Mouse (Mus musculus): Measurements from ENCODE around the gene Map3k15. TPM values are rescaled to one million over a fixed set of nuclear protein-coding genes. Genes with fewer than 3 reads are reported as not detected.
A peak's percentile ranks its signal among the peaks of the same experiment; 100 is the strongest.

Gene Map3k15
- total RNA-seq, 2 experiments from 2014 or later: 1.8 TPM

DNA sequence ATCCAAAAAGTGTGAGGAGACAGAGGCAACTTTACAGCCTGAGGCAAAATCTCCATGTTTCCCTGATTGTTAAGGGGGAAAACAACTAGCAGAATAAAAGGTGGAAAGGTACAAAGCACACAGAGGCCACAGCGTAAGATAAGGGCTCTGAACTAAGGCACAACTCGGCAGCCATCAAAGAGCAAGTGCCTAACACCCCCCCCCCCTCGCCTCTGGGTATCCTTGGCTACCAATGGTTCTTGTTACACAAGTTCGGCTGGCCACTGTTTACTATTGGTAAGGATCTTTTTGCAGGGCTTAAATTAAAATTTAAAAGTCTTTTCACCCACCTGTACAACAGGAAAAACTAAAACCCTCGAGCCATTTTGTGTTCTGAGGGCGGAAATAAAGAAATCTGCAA is 147.5 kb downstream of the Map3k15 start:
- no peak for DNase-seq

GRCm38 (mm10) chrX:160136153-160136552 is 147.9 kb downstream of the Map3k15 start:
- DNase-seq: no peak

DNA sequence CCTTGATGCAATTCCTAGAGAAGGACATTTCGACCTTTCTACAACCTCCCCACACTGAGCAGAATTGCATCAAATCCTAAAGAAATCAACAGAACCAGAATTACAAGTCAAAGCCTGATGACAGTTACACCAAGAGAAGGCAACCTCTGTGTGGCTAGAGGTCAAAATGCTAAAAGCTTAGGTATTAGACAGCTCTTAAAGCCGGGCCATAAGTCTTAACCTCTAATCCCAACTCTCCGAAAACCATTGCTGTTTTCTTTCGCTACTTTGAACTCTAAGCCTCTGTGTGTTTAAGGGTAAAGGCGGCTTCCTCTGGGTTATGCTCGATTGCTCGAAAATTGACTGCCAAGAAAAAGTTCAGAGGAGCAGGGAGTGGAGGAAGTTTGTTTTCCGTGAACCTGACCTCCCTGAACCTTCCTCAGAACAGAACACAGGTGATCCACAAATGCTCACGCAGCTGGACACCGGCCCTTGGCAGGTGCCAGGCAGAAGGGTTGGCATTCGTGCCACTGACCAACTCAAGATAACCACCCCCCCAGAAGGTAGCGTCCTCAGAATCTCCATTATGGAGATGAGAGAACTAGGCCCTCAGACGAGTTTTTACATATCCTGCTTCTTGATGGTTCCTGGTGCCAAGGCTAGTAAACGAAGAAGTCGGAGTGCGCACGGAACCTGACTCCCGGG is 149.1 kb downstream of the Map3k15 start:
- peak in 1 of 2 experiments; percentile 5 for DNase-seq

- peak; percentile 79 to 84 for DNase-seq
Measured at GRCm38 (mm10) chrX:160137861-160138717, 149.9 kb downstream of the Map3k15 start, which contains the start of gene Pdha1. TSS of gene Pdha1 (minus strand) at chrX:160138413.

DNA sequence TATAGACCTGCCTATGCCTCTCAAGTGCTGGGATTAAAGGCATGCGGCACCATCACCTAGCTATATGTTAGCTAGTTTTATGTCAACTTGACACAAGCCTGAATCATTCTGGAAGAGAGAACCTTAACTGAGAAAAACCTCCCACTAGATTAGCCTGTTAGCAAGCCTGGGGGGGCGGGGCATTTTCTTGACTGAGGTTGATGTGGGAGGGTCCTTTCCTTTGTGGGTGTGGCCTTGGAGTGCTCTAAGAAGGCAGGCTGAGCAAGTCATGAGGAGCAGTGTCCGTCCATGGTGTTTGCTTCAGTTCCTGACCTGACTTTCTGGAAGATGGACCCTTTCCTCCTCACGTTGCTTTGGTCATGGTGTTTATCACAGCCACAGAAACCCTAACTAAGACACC is 158.6 kb downstream of the Map3k15 start:
- no peak for DNase-seq

- no peak for DNase-seq
Measured at GRCm38 (mm10) chrX:160147406-160147805, 159.2 kb downstream of the Map3k15 start.

DNA sequence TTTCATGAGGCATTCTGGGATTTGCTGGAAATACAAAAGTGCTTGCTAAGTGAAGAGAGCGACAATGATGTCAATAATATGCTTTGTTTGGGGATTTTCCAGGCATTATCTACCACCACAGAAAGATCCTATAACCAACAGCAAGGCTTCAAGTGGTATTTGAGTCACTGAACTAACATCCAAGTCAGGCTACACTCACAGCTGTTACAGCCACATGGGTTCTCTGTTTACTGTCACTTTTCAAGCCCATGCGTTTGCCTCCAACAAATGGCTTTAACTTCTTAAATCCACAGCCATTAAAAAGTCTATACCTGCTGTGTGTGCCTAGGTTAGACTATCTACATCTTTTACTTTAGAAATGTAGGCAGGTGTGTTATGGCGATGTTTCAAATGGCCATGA is 160.6 kb downstream of the Map3k15 start:
- no peak for DNase-seq

DNA sequence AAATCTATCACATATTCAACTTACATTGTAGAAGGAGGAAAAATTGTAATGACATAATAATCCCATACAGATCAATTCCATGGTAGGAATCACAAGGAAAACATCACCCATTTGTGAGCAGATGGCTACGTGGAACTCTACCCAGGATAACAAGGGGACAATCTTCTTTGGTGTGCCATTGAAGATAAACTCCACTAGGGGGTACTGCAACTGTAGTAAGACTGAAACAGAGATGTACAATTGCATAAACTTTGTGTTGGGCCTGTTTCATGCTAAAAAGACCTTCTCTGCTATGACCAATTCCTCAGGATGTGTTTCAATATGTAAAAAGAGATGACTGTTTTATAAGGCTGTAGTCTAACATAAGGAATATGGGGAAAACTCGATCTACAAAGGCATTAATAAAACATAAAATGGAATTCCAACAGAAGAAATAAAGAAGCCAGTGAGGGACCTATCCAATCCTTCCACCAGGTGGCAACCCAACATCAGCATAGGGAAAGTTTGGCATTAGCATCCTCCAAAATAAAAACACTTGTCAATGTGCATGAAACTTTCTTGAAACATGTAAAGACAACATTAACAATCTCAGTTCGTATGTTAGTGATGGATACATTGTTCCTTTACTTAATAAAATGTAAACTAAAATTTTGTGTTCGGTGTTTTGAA is 165.0 kb downstream of the Map3k15 start:
- DNase-seq: no peak

DNA sequence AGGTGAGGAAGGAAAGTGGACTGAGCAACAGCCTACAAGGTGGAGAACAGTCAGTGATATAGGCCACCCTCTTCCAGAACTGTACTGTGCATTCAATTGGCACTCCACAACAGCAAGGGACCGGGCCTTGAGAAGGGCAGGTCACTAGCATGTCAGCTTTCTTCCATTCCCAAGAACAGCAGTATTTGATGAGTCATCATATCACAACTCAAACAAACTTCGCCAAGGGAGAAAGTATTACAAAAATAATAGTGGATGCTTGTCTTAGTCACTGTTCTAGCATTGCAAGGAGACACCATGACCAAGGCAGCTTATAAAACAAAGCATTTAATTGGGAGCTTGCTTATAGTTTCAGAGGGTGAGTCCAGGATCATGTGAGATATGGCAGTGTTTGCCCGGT is 176.0 kb downstream of the Map3k15 start:
- DNase-seq: no peak

DNA sequence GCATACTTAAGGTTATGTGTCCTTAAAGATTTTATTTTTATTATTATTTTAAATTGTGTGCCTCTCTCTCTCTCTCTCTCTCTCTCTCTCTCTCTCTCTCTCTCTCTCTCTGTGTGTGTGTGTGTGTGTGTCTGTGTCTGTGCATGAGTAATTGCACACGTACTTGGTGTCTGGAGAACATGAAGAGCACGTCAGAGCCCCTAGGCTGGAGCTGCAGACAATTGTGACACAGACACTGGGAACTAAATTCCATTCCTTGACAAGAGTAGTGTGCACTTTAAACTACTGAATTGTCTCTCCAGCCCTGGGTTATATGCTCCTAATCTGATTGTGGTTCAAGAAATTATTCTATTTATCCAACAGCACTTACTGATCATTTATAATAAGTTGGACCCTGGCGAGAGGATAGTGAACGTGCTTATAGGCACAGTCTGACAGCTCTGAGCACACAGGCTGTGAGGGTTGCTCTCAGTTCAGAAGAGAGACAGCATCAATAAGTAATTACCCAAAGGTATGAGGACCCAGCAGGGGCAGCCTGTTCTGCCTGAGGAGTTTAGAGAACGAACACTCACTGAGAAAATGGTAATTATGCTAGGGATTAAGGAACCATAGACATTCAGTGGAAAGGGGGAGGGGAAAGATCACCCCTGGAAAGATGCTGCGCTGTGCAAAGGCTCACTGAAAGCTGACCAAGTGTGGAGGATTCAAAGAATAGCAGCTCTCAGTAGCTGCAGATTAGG is 178.2 kb downstream of the Map3k15 start:
- DNase-seq: no peak

GRCm38 (mm10) chrX:160170150-160170549 is 181.9 kb downstream of the Map3k15 start:
- DNase-seq: peak; percentile 32 to 52

Other genes starting within 250 kb of the Map3k15 start
- gene Pdha1, start 150.0 kb downstream of the Map3k15 start, total RNA-seq (2021): 100 to 1,000 TPM; 217 to 238 TPM